In genomic region chr12:82072810-82073465, GRCm38 (mm10) we compare ENCODE assay signal across 8 mouse cellular contexts.
A peak's percentile ranks its signal among the peaks of the same experiment; 100 is the strongest.
DNase-seq lines count a peak whose midpoint lies in the region; ATAC-seq and TF ChIP-seq lines count a peak whose summit lies in the region.

No protein-coding gene starts in this region.

- H3K4me3 ChIP-seq in heart, embryonic 12.5 days = no peak overlapping the region
- H3K4me3 ChIP-seq in heart, postnatal 0 days (ENCODE audit: low read depth, low read length) = no peak overlapping the region

- H3K27me3 ChIP-seq in heart, embryonic 12.5 days (replicated peaks) = no peaks in the 10 kb centered on the region
- no peaks in the 10 kb centered on the region for H3K27me3 ChIP-seq in heart, postnatal 0 days (ENCODE audit: control insufficient read depth, insufficient read depth, low read length)

- H3K9ac ChIP-seq in heart, embryonic 12.5 days = no peak overlapping the region
- H3K9ac ChIP-seq in heart, postnatal 0 days (replicated peaks; ENCODE audit: low read depth, low read length) = no peak overlapping the region

- intact Hi-C loops in left cerebral cortex, postnatal 36 days (cut with DNase I) = loop anchor here (1.0 to 2.0 kb wide), 2 partner anchors 31 to 96 kb away; partner anchors contain the start of gene Sipa1l1

- ATAC-seq in heart, embryonic 12.5 days (ENCODE audit: insufficient number of reproducible peaks, low FRiP score) = 0 out of 2 replicates have a peak, but pooled peaks have one; percentile 25
- ATAC-seq in heart, postnatal 0 days (ENCODE audit: insufficient read depth, low read depth) = peak; percentile 27; the same call in 1 of the 2 replicates

- no peak overlapping the region for H3K27ac ChIP-seq in heart, embryonic 12.5 days (ENCODE audit: poor library complexity, severe bottlenecking)
- no peak overlapping the region for H3K27ac ChIP-seq in heart, postnatal 0 days (ENCODE audit: low read depth)

- DNase-seq in heart, adult 9 months (ENCODE audit: low spot score in 2 of 2) = no peak
- peak; percentile 20 for DNase-seq in cerebellum, adult 11 months
- no peak for DNase-seq in heart, postnatal 0 days (ENCODE audit: low spot score)
- DNase-seq in left cerebral cortex, postnatal 36 days (ENCODE audit: low spot score in 2 of 2) = peak; percentile 87 to 88
- DNase-seq in thymus, adult 18-20 months = no peak
- no peak for DNase-seq in kidney, postnatal 14 days
- no peak for DNase-seq in urinary bladder, adult 2 months (ENCODE audit: low spot score)

- TF ChIP-seq CTCF in heart, postnatal 0 days (IDR thresholded peaks at IDR 0.05; ENCODE audit: low read depth) = no peak

- H3K36me3 ChIP-seq in heart, embryonic 12.5 days = no peaks in the 10 kb centered on the region
- no peaks in the 10 kb centered on the region for H3K36me3 ChIP-seq in heart, postnatal 0 days (replicated peaks; ENCODE audit: control insufficient read depth, insufficient read depth, low read length)

- WGBS in heart, embryonic 12.5 days = 45% methylated on average over 13 of the region's 13 CpGs
- 34% methylated on average over 13 of the region's 13 CpGs for WGBS in heart, postnatal 0 days

- H3K4me1 ChIP-seq in heart, embryonic 12.5 days (replicated peaks) = peaks cover 12% of the 10 kb centered on the region
- H3K4me1 ChIP-seq in heart, postnatal 0 days (ENCODE audit: control insufficient read depth, insufficient read depth) = no peaks in the 10 kb centered on the region; the same call in 1 of the 2 replicates

- no peak for TF ChIP-seq EP300 in heart, postnatal 0 days (IDR thresholded peaks at IDR 0.05; ENCODE audit: low read depth)

- H3K9me3 ChIP-seq in heart, embryonic 12.5 days (replicated peaks) = no peaks in the 10 kb centered on the region
- H3K9me3 ChIP-seq in heart, postnatal 0 days (replicated peaks; ENCODE audit: control insufficient read depth, low read length) = no peaks in the 10 kb centered on the region; the same call in 1 of the 2 replicates

- H3K4me2 ChIP-seq in heart, embryonic 12.5 days = 0 out of 2 replicates have a peak overlapping the region, but pooled peaks have one; percentile 5
- no peak overlapping the region for H3K4me2 ChIP-seq in heart, postnatal 0 days (ENCODE audit: low read depth, low read length)

Comparison
In these comparisons a context has a peak if more than half of its experiments do, and no peak if none do; other contexts are left out.
1. DNase-seq: peak in cerebellum, adult 11 months (single experiment) and left cerebral cortex, postnatal 36 days (2 of 2); none in heart, adult 9 months (0 of 2), heart, postnatal 0 days (single experiment), thymus, adult 18-20 months (0 of 2), kidney, postnatal 14 days (single experiment) and urinary bladder, adult 2 months (single experiment).